Mouse (Mus musculus) heart, adult 18-20 months (tissue): Measurements from ENCODE around the gene Ankrd35. TPM values are rescaled to one million over a fixed set of nuclear protein-coding genes. Genes with fewer than 3 reads are reported as not detected.
"Not testable (repeated sequence)": the region's sequence is repeated elsewhere in the genome, so short reads cannot be mapped to it uniquely, and the experiment has no call there.

Experiments
- DNase-seq, 2 experiments: peaks; one replicate each; pipeline ENCODE4 v3.0.0; 2021 to 2022; ENCODE audit warnings: mixed read lengths in 1 of 2
- total RNA-seq, 2 experiments: library from RNA; stranded (reverse); gene quantifications; 2 replicates each; pipeline ENCODE4 v1.2.3; 2021

Ankrd35 gene
- total RNA-seq, 2 experiments from 2014 or later = 1.2 to 1.3 TPM

DNA sequence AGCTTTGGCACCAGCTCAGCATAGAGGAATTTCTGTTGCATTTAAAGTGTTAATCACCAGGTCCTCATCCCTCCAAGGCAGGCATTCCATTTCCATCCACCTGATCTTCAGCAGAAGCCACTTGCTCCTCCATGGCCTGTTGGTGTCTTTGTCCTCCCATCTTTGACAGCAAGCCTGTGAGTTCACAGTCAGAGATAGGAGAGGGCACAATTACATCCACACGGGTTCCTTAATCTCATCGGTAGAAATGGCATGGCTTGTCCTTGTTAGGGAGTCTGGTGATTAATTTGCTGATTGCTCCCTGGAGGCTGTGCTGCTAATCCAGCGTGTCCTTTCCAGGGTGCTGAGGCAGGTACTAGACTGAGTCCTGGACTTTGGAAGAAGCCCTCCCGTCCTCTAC, 3.6 kb downstream of the Ankrd35 start:
- no peak for DNase-seq

DNA sequence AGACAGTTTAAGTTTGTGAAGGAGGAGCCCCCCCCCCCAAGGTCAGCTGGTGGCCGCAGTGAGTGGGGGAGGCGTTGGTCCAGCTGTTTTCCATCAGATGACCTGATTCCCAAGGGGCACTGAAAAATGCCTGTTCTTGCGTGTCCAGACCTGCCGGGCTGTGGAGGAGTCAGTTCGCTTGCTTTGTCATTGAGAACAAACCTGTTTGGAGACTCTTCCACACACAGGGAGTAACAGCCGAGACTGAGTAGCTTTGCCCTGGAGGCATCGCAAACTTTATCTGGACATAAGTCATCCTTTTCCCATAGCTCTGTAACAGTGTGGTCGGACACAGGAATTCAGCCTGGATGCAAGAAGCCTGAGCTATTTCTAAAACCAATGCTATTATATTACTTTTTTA, 4.5 kb downstream of the Ankrd35 start:
- no peak for DNase-seq

DNA sequence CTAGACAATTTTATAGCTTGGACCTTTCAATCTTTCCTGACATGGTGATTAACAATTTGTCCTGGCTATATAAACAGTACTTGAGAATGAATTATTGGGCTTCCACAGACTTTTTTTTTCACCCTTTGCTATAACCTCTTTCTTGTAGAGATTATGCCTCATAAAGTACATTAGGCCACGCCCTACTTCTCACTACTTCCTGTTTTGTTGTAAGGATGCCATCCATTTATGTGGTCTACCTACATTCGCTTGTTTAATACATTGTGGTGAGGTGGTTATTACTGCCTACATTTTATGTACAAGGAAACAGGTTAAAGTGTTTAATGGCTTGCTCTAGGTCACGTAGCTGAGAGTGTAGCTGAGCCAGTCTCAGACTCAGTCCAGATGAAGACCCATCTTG, 5.2 kb downstream of the Ankrd35 start:
- no peak for DNase-seq

DNA sequence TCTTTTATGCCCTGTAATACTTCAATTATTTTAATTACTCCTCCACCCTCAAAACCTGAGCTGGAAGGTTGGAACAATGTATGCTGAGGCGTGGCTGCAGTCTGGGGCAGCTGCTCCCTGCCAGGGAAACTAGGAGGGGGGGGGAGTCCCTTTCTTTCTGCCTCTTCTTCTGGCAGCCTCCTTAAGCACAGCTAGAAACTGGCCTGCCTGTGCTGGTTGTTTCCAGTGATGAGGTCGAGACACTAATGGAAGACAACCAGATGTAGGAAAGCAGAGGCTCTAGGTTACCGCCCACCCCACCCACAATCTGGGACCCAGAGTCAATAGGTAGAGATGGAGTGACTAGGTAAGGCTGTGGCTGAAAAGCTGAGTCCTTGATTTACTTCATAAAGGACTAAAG, 5.8 kb downstream of the Ankrd35 start:
- DNase-seq = no peak

DNA sequence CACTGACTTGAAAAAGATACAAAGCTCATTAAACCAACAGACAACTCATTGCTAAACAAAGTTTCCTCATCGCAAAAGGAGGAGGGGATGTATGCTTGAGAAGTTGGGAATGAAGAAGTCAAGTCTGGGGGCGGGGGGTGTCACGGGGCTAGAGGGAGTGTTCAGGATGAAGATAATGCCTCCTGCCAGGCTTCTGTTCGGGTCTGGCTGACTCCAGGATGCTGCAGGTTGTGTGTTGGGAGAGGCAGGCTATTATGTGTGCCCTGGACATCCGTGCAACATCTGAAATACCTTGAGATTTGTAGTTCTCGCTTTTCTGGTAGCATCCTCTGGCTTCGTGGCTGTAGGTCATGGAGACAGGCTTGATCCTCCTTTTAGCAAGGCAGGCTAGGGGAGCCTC, 8.5 kb downstream of the Ankrd35 start:
- DNase-seq = no peak

DNA sequence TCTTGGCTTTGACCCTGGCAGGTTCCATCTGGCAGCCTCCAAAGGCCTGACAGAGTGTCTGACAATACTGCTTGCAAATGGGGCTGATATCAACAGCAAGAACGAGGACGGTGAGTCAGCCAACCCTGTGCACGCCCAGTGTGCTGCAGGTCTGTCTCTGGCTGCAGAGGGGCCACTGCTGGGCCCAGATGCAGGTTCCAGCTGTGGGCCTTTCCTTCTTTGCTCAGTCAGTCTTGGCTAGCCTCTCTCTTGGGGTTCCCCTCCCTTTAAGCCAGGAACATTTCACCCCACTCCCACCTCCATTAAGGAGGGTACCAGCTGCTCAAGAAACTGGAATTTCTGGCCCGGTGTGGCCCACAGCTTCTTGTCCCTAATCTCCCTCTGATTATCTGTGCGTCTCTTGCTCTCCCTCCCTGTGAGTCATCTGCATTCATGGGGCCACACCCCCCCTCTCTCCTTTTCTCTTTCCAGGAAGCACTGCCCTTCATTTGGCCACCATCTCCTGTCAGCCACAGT, 9.3 kb downstream of the Ankrd35 start:
- no peak for DNase-seq

DNA sequence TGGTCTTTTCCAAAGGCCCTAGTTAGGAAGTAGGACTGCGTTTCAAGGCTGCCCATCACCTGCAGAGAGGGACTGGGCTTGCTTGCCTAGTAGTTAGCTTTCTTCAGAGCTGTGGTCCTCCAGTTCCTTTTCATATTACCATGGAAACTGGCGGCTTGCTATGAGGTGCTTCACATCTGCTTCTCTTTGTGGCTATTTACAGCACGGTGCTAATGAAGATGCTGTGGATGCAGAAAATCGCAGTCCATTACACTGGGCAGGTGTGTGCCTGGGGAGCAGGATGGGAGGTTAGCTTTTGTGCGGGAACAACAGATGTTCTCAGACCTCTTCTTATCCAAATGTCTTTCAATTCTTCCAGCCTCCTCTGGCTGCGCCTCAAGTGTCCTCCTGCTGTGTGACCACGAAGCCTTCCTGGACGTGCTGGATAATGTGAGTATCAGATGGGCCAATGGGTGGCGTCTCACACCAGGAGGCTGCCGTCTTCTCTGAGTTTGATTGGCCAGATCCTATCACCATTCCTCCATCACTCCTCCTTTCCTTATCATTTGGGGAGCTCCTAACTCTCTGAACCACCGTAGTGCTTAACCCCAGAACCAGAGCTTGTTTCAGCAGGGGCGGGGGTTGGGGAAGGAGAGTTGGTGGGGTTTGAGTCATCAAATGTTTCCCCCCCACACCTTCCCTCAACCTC, 10.5 kb downstream of the Ankrd35 start:
- no peak for DNase-seq

DNA sequence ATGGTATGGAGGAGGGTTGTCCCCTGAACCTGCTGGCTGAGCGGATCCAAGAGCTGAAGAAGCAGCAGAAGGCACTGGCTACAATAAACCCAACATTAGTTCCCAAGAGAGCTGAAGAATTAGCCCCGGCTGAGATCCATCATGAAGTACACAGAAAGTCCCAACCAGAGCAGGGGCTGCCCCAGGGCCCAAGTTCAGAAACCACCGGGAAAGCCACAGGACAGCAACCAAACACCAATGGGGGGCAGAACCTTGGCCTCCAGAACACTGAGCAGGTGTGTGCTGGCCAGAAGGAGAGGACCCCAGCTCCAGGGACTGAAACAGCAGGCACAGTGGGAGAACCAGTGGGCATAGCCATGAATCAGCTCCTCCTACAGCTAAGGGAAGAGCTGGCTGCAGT, 13.6 kb downstream of the Ankrd35 start:
- DNase-seq = no peak

DNA sequence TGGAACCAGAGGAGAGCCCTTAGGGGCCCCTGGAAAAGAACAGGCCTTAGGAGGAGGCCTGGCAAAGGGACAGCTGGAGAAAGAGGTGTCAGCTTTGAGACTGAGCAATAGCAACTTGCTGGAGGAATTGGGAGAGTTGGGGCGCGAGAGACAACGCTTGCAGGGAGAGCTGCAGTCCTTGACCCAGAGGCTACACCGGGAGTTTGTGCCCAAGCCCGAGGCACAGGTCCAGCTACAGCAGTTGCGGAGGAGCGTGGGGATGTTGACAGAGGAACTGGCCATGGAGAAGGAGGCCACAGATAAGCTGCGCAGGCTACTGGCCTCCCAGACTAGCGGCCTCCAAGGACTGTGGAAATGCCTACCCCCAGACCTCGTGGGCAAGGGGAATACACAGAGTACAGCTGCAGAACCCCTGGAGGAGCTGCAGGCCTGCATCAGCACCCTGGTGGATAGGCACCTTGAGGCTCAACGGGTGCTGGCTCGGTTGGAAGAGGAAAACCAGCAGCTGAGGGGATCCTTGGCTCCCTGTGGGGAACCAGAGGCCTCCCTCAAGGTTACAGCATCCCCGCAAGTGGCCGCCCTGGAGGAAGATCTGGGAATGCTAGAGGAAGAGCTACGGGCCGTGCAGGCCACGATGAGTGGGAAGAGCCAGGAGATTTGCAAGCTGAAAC, 14.4 kb downstream of the Ankrd35 start:
- DNase-seq = peak; percentile 31 to 53

DNA sequence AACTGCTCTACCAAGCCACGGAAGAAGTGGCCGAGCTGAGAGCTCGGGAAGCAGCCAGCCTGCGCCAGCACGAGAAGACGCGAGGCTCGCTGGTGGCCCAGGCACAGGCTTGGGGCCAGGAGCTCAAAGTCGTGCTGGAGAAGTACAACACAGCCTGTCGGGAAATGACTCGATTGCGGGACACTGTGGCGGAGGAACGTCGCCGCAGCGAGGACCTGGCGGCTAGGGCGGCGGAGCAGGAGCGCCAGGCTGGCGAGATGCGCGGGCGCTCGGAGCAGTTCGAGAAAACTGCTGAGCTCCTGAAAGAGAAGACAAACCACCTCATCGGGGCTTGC, 14.9 kb downstream of the Ankrd35 start:
- DNase-seq = no peak

DNA sequence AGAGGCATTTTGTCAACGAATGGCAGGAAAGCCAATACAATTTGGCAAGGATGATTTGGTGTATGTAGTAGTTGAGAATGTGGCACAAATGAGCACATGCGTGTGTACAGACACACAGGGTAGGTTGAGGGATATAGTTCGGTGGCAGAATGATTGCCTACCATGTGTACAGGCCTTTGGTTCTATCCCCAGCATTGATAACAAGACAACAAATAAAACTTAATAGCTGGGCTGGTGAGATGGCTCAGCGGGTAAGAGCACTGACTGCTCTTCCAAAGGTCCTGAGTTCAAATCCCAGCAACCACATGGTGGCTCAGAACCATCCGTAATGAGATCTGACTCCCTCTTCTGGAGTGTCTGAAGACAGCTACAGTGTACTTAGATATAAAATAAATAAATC, 16.1 kb downstream of the Ankrd35 start:
- DNase-seq = not testable (repeated sequence)

DNA sequence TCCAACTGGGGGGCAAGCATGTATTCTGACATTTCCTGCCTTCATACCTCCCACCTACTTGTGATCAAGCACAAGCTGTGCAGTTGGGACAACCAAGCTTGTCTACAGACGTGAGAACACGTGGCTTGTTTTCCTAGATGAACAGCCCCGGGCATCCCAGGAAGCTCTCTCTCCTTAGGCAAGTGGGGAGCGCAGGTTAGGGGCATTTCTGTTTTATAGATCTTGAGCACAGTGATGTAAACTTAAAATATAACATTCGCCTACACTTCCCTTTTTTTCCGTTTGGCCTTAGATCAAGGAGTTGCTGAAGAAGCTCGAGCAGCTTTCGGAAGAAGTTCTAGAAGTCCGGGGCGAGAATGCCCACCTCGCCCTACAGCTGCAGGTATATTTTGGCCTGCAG, 18.9 kb downstream of the Ankrd35 start:
- no peak for DNase-seq

DNA sequence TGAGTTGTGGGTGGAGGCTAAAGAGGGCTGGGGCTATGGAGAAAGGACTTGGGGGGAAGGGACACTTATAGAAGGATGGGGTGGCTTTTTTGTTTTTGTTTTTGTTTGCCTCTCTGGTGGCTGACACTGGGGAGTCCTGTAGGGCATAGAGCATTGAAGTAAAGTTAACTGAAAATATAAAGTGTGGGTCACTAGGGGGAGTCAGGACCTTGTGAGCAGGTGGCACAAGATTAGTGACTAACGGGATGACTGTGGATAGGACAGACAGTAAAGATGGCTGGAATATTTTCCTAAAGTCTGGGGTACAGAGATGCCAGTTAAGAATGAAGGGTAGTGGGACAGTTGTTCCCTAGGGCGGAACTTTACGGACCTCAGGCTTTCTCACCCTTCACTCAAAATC, 20.4 kb downstream of the Ankrd35 start:
- DNase-seq = no peak

DNA sequence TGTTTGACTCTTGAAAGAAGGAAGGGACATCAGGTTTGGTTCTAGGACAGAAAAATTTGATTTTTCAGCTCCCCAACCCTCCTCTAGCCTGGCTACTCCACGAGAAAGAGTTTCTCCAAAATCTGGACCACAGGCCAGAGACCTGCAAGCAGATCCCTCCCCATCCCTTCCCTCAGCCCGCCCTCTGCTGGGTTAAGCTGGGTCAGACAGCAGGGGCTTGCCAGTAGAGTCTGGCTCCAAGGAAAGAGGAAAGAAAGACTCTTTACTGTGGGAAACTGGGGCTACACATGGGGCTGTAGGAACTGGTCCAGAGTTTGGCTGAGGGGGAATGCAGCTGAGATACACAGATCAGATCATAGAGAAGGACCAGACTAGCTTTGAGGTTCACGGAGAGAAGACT, 22.6 kb downstream of the Ankrd35 start:
- peak; percentile 39 to 54 for DNase-seq

DNA sequence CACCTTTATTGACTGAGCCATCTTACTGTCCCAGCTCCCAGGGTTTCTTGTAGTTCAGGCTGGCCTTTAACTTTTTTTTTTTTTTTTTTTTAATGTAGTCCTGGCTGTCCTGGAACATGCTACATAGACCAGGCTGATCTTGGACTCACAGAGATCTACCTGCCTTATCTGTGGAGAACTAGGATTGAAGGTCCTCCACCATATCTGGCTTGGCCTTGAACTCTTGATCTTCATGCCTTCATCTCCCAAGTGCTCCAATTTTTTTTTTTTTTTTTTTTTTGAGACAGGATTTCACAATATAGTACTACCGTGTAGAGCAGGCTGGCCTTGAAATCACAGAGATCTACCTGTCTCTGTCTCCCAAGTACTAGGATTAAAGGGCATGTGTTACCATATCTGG, 23.6 kb downstream of the Ankrd35 start:
- no peak for DNase-seq

DNA sequence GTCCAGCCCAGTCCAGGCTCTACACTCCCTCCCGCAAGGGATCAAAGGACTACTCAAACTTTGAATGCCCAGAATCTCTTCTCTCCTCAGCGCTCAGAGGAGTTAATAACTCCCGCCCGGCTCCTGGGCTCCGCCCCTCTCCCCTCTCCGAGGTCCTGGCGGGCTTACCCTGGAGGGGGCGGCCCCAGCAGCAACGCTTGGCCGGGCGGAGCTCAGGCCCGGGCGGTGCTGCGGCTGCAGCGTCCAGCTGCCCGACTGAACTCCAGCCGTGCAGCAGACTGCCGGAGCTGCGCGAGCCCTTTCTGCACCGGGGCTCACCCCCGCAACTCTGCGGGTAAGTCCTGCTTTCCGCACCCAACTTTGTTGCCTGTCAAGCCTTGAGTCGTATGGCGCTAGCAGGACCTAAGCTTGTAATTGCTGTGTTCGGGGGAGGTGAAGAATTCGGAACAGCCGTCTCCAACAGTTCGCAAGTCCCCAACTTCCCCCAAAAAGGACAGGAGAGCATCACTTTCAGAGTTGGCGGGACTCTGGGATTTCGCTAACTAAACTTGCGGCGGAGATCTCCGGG, 26.4 kb downstream of the Ankrd35 start, which contains the start of gene Pias3:
Gene Pias3, plus strand, starts transcription at position 187 of the 568 bp plus-strand sequence.
- peak; percentile 86 to 94 for DNase-seq

DNA sequence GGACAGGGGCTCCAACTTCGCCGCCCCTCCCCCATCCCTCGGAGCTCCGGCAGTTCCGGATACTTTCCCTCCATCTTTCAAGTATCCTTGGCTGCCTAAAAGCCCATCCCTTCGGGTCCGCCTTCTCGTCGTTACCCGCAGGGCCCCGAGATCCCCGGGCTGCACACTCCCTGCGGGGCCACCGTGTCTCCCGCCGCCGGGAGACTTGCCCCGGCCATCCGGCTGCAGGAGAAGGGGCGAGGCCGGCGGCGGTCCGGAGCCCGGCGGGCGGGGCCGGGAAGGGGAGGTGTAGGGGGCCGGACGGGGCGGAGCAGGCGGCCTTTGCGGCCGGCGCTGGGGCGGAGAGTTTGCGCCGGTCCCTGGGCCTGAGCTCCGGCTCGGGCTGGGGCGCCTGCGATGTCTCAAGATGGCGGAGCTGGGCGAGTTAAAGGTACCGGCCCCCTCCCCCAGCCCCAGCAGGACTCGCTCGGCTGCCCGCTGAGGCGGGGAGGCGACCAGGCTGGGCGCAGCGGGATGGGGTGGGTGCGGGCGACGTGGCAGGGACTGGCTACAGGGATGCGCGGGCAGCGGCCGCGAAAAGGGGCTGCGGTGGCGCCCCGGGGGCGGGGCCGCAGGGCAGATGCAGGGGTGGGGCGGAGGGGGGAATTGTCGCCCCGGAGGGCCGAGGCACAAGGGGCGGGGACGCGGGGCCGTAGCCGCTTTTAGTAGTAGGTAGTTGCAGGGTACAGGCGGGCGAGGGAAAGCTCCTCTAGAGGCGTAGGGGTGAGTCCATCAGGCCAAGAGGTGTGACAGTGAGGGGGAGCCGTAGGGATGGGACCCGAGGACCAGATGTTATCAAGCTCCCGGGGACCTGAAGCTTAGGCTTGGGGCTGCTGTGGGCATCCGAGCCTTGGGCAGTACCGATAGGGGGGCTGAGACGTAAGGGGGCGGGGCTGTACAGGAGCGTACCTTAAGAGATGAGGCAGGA, 27.1 kb downstream of the Ankrd35 start:
- peak; percentile 92 to 96 for DNase-seq

DNA sequence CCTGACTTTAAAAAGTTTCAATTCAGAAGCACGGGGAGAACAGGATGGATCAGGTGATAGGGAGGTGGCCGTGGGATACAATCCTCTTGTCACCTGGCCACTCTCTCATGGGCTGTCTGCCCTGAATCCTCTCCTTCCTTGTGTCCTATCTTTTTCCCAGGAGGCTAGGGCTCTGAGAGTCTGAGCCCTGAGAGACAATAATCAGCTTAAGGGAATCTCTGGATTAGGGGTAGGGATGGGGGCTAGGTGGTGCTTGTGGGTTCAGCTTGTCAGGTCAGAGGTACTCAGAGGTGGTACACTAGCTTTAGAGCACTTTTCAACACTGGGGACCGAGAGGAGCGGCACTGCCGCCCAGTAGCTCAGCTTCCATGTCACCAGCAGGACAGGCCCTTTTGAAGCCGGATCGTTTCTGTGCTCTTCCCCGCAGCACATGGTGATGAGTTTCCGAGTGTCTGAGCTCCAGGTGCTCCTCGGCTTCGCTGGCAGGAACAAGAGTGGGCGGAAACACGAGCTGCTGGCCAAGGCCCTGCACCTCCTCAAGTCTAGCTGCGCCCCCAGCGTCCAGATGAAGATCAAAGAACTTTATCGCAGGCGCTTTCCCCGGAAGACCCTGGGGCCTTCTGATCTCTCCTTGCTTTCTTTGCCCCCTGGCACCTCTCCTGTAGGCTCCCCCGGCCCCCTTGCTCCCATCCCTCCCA, 29.2 kb downstream of the Ankrd35 start:
- DNase-seq = no peak

DNA sequence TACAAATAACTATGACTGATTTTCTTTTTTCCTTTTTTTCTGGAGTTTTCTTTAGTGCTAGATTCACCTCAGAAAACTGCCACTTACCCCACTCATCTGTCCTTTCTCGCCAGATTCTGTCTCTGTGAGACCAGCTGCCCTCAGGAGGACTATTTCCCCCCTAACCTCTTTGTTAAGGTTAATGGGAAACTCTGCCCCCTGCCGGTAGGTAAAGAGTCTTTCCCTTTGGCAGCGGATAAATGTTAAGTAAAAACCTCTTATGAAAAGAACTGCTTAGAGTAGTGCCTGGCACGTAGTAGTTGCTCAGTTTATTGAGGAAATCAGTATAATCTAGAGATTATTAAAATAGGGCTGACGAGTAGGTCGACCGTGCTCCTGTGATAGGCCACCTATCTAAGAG, 30.4 kb downstream of the Ankrd35 start:
- DNase-seq = peak in 1 of 2 experiments; percentile 38

DNA sequence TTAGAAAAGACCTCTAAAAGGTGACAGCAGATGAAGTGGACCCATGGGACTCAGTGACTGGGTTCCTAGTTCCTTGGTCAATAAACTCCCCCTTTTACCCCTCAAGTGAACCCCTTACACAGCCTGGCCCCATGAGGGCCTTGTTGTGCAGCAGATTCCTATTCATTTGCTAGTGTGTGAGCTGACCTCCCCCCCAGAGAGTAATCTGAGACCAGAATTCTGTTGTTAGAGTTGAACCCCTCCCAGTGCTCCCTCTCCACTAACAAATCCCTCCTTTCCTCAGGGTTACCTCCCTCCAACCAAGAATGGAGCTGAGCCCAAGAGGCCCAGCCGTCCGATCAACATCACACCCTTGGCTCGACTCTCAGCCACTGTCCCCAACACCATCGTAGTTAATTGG, 31.1 kb downstream of the Ankrd35 start:
- no peak for DNase-seq

DNA sequence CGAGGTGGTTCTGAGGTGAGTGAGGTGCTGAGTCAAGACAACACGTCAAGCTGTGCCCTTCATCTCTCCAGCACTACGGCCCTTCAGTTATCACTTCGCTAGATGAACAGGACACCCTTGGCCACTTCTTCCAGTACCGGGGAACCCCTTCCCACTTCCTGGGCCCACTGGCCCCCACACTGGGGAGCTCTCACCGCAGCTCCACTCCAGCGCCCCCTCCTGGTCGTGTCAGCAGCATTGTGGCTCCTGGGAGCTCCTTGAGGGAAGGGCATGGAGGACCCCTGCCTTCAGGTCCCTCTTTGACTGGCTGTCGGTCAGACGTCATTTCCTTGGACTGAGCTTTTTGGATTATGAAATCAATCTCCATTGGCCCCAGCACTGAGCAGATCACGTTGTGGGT, 34.8 kb downstream of the Ankrd35 start:
- DNase-seq = peak; percentile 18 to 27

DNA sequence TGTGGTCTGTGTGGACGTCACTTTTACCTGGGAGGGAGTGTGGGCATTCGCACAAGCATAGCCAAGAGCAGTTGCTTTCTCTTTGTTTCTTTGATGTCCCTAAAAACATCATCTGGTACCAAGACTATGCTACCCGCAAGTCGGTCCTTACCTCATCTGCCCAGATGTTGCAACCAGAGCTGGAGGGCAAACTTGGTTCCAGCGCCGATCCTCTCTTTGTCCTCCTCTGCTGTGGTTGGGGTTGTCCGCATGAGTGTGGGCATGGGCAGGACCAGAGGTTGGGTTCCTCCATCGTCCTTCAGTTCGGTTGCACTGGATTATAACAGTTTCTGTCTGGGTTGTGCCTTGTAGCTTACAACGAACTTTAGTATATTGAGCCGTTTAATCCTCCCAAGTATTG, 36.3 kb downstream of the Ankrd35 start:
- no peak for DNase-seq
